Mouse (Mus musculus) right cerebral cortex, adult 2 months (tissue): ENCODE measurements around the gene M1ap.
A peak's percentile ranks its signal among the peaks of the same experiment; 100 is the strongest.

ENCODE experiments used
- DNase-seq, 2 experiments: peaks; one replicate each; pipeline ENCODE4 v3.0.0; 2021 to 2022; ENCODE audit warnings: low spot score in 2 of 2

The M1ap gene

GRCm38 (mm10) chr6:82946651-82947050 is at the start of gene M1ap:
Gene M1ap (plus strand): TSS chr6:82946902.
- DNase-seq = no peak

GRCm38 (mm10) chr6:82897311-82897710 is 49.4 kb upstream of the M1ap start:
- no peak for DNase-seq

GRCm38 (mm10) chr6:82898227-82898626 is 48.5 kb upstream of the M1ap start:
- DNase-seq = no peak

- DNase-seq = no peak
These were observed 48.0 kb upstream of the M1ap start for GRCm38 (mm10) chr6:82898745-82899144.

- no peak for DNase-seq
These were observed 44.1 kb upstream of the M1ap start for GRCm38 (mm10) chr6:82902559-82902958.

- DNase-seq = no peak
These were observed 39.7 kb upstream of the M1ap start for GRCm38 (mm10) chr6:82906985-82907384.

- DNase-seq = peak; percentile 39 to 41
These were observed 38.7 kb upstream of the M1ap start for GRCm38 (mm10) chr6:82908034-82908433.

GRCm38 (mm10) chr6:82909136-82909855 is 37.4 kb upstream of the M1ap start:
- DNase-seq = peak; percentile 74 to 77

- DNase-seq = no peak
These were observed 35.4 kb upstream of the M1ap start for GRCm38 (mm10) chr6:82911303-82911702.

GRCm38 (mm10) chr6:82913336-82914247 is 33.1 kb upstream of the M1ap start:
- no peak for DNase-seq

GRCm38 (mm10) chr6:82915889-82916288 is 30.8 kb upstream of the M1ap start:
- DNase-seq = peak; percentile 64 to 75

- no peak for DNase-seq
These were observed 30.2 kb upstream of the M1ap start for GRCm38 (mm10) chr6:82916459-82916858.

- peak; percentile 51 to 58 for DNase-seq
These were observed 29.5 kb upstream of the M1ap start for GRCm38 (mm10) chr6:82917076-82917777.

GRCm38 (mm10) chr6:82917778-82918129 is 28.9 kb upstream of the M1ap start:
- DNase-seq = peak; percentile 50 to 67

GRCm38 (mm10) chr6:82918371-82918770 is 28.3 kb upstream of the M1ap start:
- no peak for DNase-seq

GRCm38 (mm10) chr6:82919520-82919919 is 27.2 kb upstream of the M1ap start:
- DNase-seq = no peak

- no peak for DNase-seq
These were observed 25.1 kb upstream of the M1ap start for GRCm38 (mm10) chr6:82921426-82922224.

GRCm38 (mm10) chr6:82925005-82925404 is 21.7 kb upstream of the M1ap start:
- DNase-seq = no peak

GRCm38 (mm10) chr6:82926106-82926505 is 20.6 kb upstream of the M1ap start:
- no peak for DNase-seq

GRCm38 (mm10) chr6:82926528-82926927 is 20.2 kb upstream of the M1ap start:
- DNase-seq = no peak

GRCm38 (mm10) chr6:82927617-82928016 is 19.1 kb upstream of the M1ap start:
- no peak for DNase-seq
